In genomic region chr17:22799707-22800106, GRCm38 (mm10) we compare ENCODE assay signal across 11 mouse cellular contexts.
DNase-seq lines count a peak whose midpoint lies in the region; ATAC-seq and TF ChIP-seq lines count a peak whose summit lies in the region.
"Had no signal": no experiment of that assay in that cellular context is flagged by ENCODE, and none has a peak within 500 bp of the region (broad histone marks: within the 10 kb centered on the region; RNA-seq: fewer than 3 reads in every experiment).

No protein-coding gene starts in this region.

- H3K27ac ChIP-seq in heart, postnatal 0 days (ENCODE audit: low read depth) = no peak overlapping the region
- H3K27ac ChIP-seq: heart, embryonic 13.5 days; liver, embryonic 15.5 days had no signal

- no peak for TF ChIP-seq EP300 in heart, postnatal 0 days (IDR thresholded peaks at IDR 0.05; ENCODE audit: low read depth)

- H3K4me2 ChIP-seq in heart, postnatal 0 days (ENCODE audit: low read depth, low read length) = no peak overlapping the region
- H3K4me2 ChIP-seq: heart, embryonic 13.5 days; liver, embryonic 15.5 days had no signal

- no peaks in the 10 kb centered on the region for H3K36me3 ChIP-seq in heart, postnatal 0 days (replicated peaks; ENCODE audit: control insufficient read depth, insufficient read depth, low read length)
- H3K36me3 ChIP-seq: heart, embryonic 13.5 days; liver, embryonic 15.5 days had no signal

- no peak for ATAC-seq in heart, postnatal 0 days (ENCODE audit: insufficient read depth, low read depth)
- no peak for ATAC-seq in megakaryocyte, adult 5-6 weeks (ENCODE audit: poor library complexity, severe bottlenecking)

- TF ChIP-seq CTCF in heart, postnatal 0 days (IDR thresholded peaks at IDR 0.05; ENCODE audit: low read depth) = peak; percentile 28; the same call in 1 of the 2 replicates

- H3K27me3 ChIP-seq in heart, postnatal 0 days (ENCODE audit: control insufficient read depth, insufficient read depth, low read length) = no peaks in the 10 kb centered on the region
- H3K27me3 ChIP-seq: heart, embryonic 13.5 days; liver, embryonic 15.5 days had no signal

- H3K4me1 ChIP-seq in heart, postnatal 0 days (ENCODE audit: control insufficient read depth, insufficient read depth) = no peaks in the 10 kb centered on the region
- H3K4me1 ChIP-seq: heart, embryonic 13.5 days; liver, embryonic 15.5 days had no signal

- no peaks in the 10 kb centered on the region for H3K9me3 ChIP-seq in heart, postnatal 0 days (replicated peaks; ENCODE audit: control insufficient read depth, low read length)
- H3K9me3 ChIP-seq: heart, embryonic 13.5 days; liver, embryonic 15.5 days had no signal

- intact Hi-C loops in heart, postnatal 25 days (cut with DNase I) = no loop called here

- DNase-seq in heart, postnatal 0 days (ENCODE audit: low spot score) = no peak
- DNase-seq in heart, postnatal 25 days (ENCODE audit: low spot score) = no peak
- peak; percentile 33 for DNase-seq in lung, postnatal 10 days
- no peak for DNase-seq in lung, adult 18-20 months
- peak; percentile 6 for DNase-seq in adipocyte (ENCODE audit: low spot score)
- peak; percentile 8 for DNase-seq in thymus, postnatal 0 days (ENCODE audit: low spot score)
- DNase-seq in frontal cortex, adult 2 months (ENCODE audit: extremely low spot score in 1 of 2, low spot score in 1 of 2) = no peak
- DNase-seq: layer of hippocampus, postnatal 36 days had no signal

- H3K4me3 ChIP-seq in heart, postnatal 0 days (ENCODE audit: low read depth, low read length) = no peak overlapping the region
- H3K4me3 ChIP-seq: heart, embryonic 13.5 days; liver, embryonic 15.5 days had no signal

- no peak overlapping the region for H3K9ac ChIP-seq in heart, postnatal 0 days (replicated peaks; ENCODE audit: low read depth, low read length)
- H3K9ac ChIP-seq: heart, embryonic 13.5 days; liver, embryonic 15.5 days had no signal

- WGBS in heart, postnatal 0 days = 61% methylated on average over 2 of the region's 2 CpGs

Comparison
In these comparisons a context has a peak if more than half of its experiments do, and no peak if none do; other contexts are left out.
1. DNase-seq: peak in lung, postnatal 10 days (single experiment), adipocyte (single experiment) and thymus, postnatal 0 days (single experiment); none in heart, postnatal 0 days (single experiment), heart, postnatal 25 days (single experiment), lung, adult 18-20 months (0 of 2) and frontal cortex, adult 2 months (0 of 2).